Mouse (Mus musculus): ENCODE data around the gene Olfr279. TPM values are rescaled to one million over a fixed set of nuclear protein-coding genes. Genes with fewer than 3 reads are reported as not detected.

Gene Olfr279
- polyA plus RNA-seq, 1 experiment = 0.10 TPM

- no peak overlapping the region for H3K27ac ChIP-seq (ENCODE audit: insufficient read depth, low read length)
- no peak overlapping the region for H3K9ac ChIP-seq (ENCODE audit: low read depth, poor library complexity, severe bottlenecking)
- no peaks in the 10 kb centered on the region for H3K9me3 ChIP-seq (replicated peaks; ENCODE audit: control insufficient read depth, insufficient read depth, low read length, poor library complexity, severe bottlenecking)
- H3K36me3 ChIP-seq (ENCODE audit: control insufficient read depth, insufficient read depth, low read length, poor library complexity, severe bottlenecking) = no peaks in the 10 kb centered on the region
- H3K4me1 ChIP-seq (ENCODE audit: control insufficient read depth, insufficient read depth, low read length) = no peaks in the 10 kb centered on the region
- TF ChIP-seq CTCF (IDR thresholded peaks at IDR 0.05; ENCODE audit: low read depth, low read length) (no peak), EP300 (IDR thresholded peaks at IDR 0.05; ENCODE audit: insufficient read depth, low read depth, low read length) (no peak)
- H3K27me3 ChIP-seq (ENCODE audit: control insufficient read depth, insufficient read depth, low read length, poor library complexity, severe bottlenecking) = no peaks in the 10 kb centered on the region
- no peak overlapping the region for H3K4me3 ChIP-seq (ENCODE audit: low read depth, low read length)
These were observed 17.2 kb upstream of the Olfr279 start for GRCm38 (mm10) chr15:98474958-98475357.

- no peaks in the 10 kb centered on the region for H3K9me3 ChIP-seq (replicated peaks; ENCODE audit: control insufficient read depth, insufficient read depth, low read length, poor library complexity, severe bottlenecking)
- no peak overlapping the region for H3K27ac ChIP-seq (ENCODE audit: insufficient read depth, low read length)
- no peaks in the 10 kb centered on the region for H3K4me1 ChIP-seq (ENCODE audit: control insufficient read depth, insufficient read depth, low read length)
- H3K9ac ChIP-seq (ENCODE audit: low read depth, poor library complexity, severe bottlenecking) = no peak overlapping the region
- no peaks in the 10 kb centered on the region for H3K36me3 ChIP-seq (ENCODE audit: control insufficient read depth, insufficient read depth, low read length, poor library complexity, severe bottlenecking)
- H3K4me3 ChIP-seq (ENCODE audit: low read depth, low read length) = no peak overlapping the region
- TF ChIP-seq CTCF (IDR thresholded peaks at IDR 0.05; ENCODE audit: low read depth, low read length) (peak; percentile 65), EP300 (IDR thresholded peaks at IDR 0.05; ENCODE audit: insufficient read depth, low read depth, low read length) (no peak), POLR2A (IDR thresholded peaks at IDR 0.05; ENCODE audit: insufficient read depth, low read length) (no peak)
- no peaks in the 10 kb centered on the region for H3K27me3 ChIP-seq (ENCODE audit: control insufficient read depth, insufficient read depth, low read length, poor library complexity, severe bottlenecking)
These were observed 16.8 kb upstream of the Olfr279 start for GRCm38 (mm10) chr15:98475382-98475781.

- TF ChIP-seq EP300 (IDR thresholded peaks at IDR 0.05; ENCODE audit: insufficient read depth, low read depth, low read length) (no peak), CTCF (IDR thresholded peaks at IDR 0.05; ENCODE audit: low read depth, low read length) (no peak), POLR2A (IDR thresholded peaks at IDR 0.05; ENCODE audit: insufficient read depth, low read length) (no peak)
- Histone ChIP-seq H3K27ac (ENCODE audit: insufficient read depth, low read length) (no peak overlapping the region), H3K4me1 (ENCODE audit: control insufficient read depth, insufficient read depth, low read length) (no peaks in the 10 kb centered on the region), H3K4me3 (ENCODE audit: low read depth, low read length) (no peak overlapping the region), H3K27me3 (ENCODE audit: control insufficient read depth, insufficient read depth, low read length, poor library complexity, severe bottlenecking) (no peaks in the 10 kb centered on the region), H3K9me3 (replicated peaks; ENCODE audit: control insufficient read depth, insufficient read depth, low read length, poor library complexity, severe bottlenecking) (no peaks in the 10 kb centered on the region), H3K9ac (ENCODE audit: low read depth, poor library complexity, severe bottlenecking) (no peak overlapping the region), H3K36me3 (ENCODE audit: control insufficient read depth, insufficient read depth, low read length, poor library complexity, severe bottlenecking) (no peaks in the 10 kb centered on the region)
These were observed 15.9 kb upstream of the Olfr279 start for GRCm38 (mm10) chr15:98476281-98476680.

- Histone ChIP-seq H3K27ac (ENCODE audit: insufficient read depth, low read length) (no peak overlapping the region), H3K4me1 (ENCODE audit: control insufficient read depth, insufficient read depth, low read length) (no peaks in the 10 kb centered on the region), H3K27me3 (ENCODE audit: control insufficient read depth, insufficient read depth, low read length, poor library complexity, severe bottlenecking) (no peaks in the 10 kb centered on the region), H3K4me3 (ENCODE audit: low read depth, low read length) (no peak overlapping the region), H3K9me3 (replicated peaks; ENCODE audit: control insufficient read depth, insufficient read depth, low read length, poor library complexity, severe bottlenecking) (no peaks in the 10 kb centered on the region), H3K36me3 (ENCODE audit: control insufficient read depth, insufficient read depth, low read length, poor library complexity, severe bottlenecking) (no peaks in the 10 kb centered on the region), H3K9ac (ENCODE audit: low read depth, poor library complexity, severe bottlenecking) (no peak overlapping the region)
- TF ChIP-seq CTCF (IDR thresholded peaks at IDR 0.05; ENCODE audit: low read depth, low read length) (no peak), POLR2A (IDR thresholded peaks at IDR 0.05; ENCODE audit: insufficient read depth, low read length) (no peak), EP300 (IDR thresholded peaks at IDR 0.05; ENCODE audit: insufficient read depth, low read depth, low read length) (no peak)
These were observed 12.6 kb upstream of the Olfr279 start for GRCm38 (mm10) chr15:98479568-98480102.

GRCm38 (mm10) chr15:98482701-98483100 lies 9.5 kb upstream of the Olfr279 start, which contains the start of gene Lalba:
TSS of gene Lalba (minus strand) at chr15:98482721.
- Histone ChIP-seq H3K27ac (ENCODE audit: insufficient read depth, low read length) (no peak within 1 kb of the TSS), H3K36me3 (ENCODE audit: control insufficient read depth, insufficient read depth, low read length, poor library complexity, severe bottlenecking) (no peaks in the 10 kb centered on the region), H3K27me3 (ENCODE audit: control insufficient read depth, insufficient read depth, low read length, poor library complexity, severe bottlenecking) (no peaks in the 10 kb centered on the region), H3K4me3 (ENCODE audit: low read depth, low read length) (no peak within 1 kb of the TSS), H3K9ac (ENCODE audit: low read depth, poor library complexity, severe bottlenecking) (no peak within 1 kb of the TSS), H3K9me3 (replicated peaks; ENCODE audit: control insufficient read depth, insufficient read depth, low read length, poor library complexity, severe bottlenecking) (no peaks in the 10 kb centered on the region), H3K4me1 (ENCODE audit: control insufficient read depth, insufficient read depth, low read length) (no peaks in the 10 kb centered on the region)
- TF ChIP-seq EP300 (IDR thresholded peaks at IDR 0.05; ENCODE audit: insufficient read depth, low read depth, low read length) (no peak), CTCF (IDR thresholded peaks at IDR 0.05; ENCODE audit: low read depth, low read length) (no peak), POLR2A (IDR thresholded peaks at IDR 0.05; ENCODE audit: insufficient read depth, low read length) (no peak)

- Histone ChIP-seq H3K4me1 (ENCODE audit: control insufficient read depth, insufficient read depth, low read length) (no peaks in the 10 kb centered on the region), H3K9ac (ENCODE audit: low read depth, poor library complexity, severe bottlenecking) (no peak overlapping the region), H3K27me3 (ENCODE audit: control insufficient read depth, insufficient read depth, low read length, poor library complexity, severe bottlenecking) (no peaks in the 10 kb centered on the region), H3K36me3 (ENCODE audit: control insufficient read depth, insufficient read depth, low read length, poor library complexity, severe bottlenecking) (no peaks in the 10 kb centered on the region), H3K9me3 (replicated peaks; ENCODE audit: control insufficient read depth, insufficient read depth, low read length, poor library complexity, severe bottlenecking) (no peaks in the 10 kb centered on the region), H3K27ac (ENCODE audit: insufficient read depth, low read length) (no peak overlapping the region), H3K4me3 (ENCODE audit: low read depth, low read length) (no peak overlapping the region)
- TF ChIP-seq CTCF (IDR thresholded peaks at IDR 0.05; ENCODE audit: low read depth, low read length) (no peak), POLR2A (IDR thresholded peaks at IDR 0.05; ENCODE audit: insufficient read depth, low read length) (no peak), EP300 (IDR thresholded peaks at IDR 0.05; ENCODE audit: insufficient read depth, low read depth, low read length) (no peak)
These were observed 8.0 kb upstream of the Olfr279 start for GRCm38 (mm10) chr15:98483907-98484886.
